Mouse (Mus musculus) midbrain, embryonic 14.5 days (tissue): Measurements from ENCODE around the gene Dlg2. TPM values are rescaled to one million over a fixed set of nuclear protein-coding genes. Genes with fewer than 3 reads are reported as not detected.

Source experiments
- ATAC-seq: fragments of 200-750 bp; cut with Nextera tagmentation; 2 replicates; pipeline ENCODE4 v1.8.0; 2017; ENCODE audit warnings: moderate number of reproducible peaks, moderate library complexity; ENCODE audit not compliant: low FRiP score, low TSS enrichment
- DNase-seq: peaks from one replicate; pipeline ENCODE4 v3.0.0-alpha.2; 2015
- H3K27ac ChIP-seq: fragments of 300-500 bp; sonication (generic); replicated peaks from 2 replicates; pipeline ENCODE4 v1.5.1; 2014; ENCODE audit warnings: mild to moderate bottlenecking, low read depth, low read length, moderate library complexity
- H3K27me3 ChIP-seq: fragments of 300-500 bp; sonication (generic); 2 replicates; pipeline ENCODE4 v1.6.1; 2014; ENCODE audit warnings: low read length, control low read depth, mixed read lengths; ENCODE audit not compliant: control insufficient read depth, insufficient read depth
- H3K36me3 ChIP-seq: fragments of 300-500 bp; sonication (generic); 2 replicates; pipeline ENCODE4 v1.6.1; 2014; ENCODE audit warnings: low read length, control low read depth; ENCODE audit not compliant: control insufficient read depth, insufficient read depth
- H3K4me1 ChIP-seq: fragments of 300-500 bp; sonication (generic); 2 replicates; pipeline ENCODE4 v1.6.1; 2014; ENCODE audit warnings: mild to moderate bottlenecking, antibody characterized with exemption, low read length, control low read depth; ENCODE audit not compliant: control insufficient read depth, insufficient read depth
- H3K4me2 ChIP-seq: fragments of 300-500 bp; sonication (generic); 2 replicates; pipeline ENCODE4 v1.6.1; 2014; ENCODE audit warnings: mild to moderate bottlenecking, low read length, moderate library complexity
- H3K4me3 ChIP-seq: fragments of 300-500 bp; sonication (generic); replicated peaks from 2 replicates; pipeline ENCODE4 v1.5.1; 2014; ENCODE audit warnings: low read depth, low read length
- H3K9ac ChIP-seq: fragments of 300-500 bp; sonication (generic); replicated peaks from 2 replicates; pipeline ENCODE4 v1.6.1; 2014; ENCODE audit warnings: mild to moderate bottlenecking, low read length, moderate library complexity
- H3K9me3 ChIP-seq: fragments of 300-500 bp; sonication (generic); 2 replicates; pipeline ENCODE4 v1.6.1; 2016; ENCODE audit warnings: low read length, control low read depth, mixed read lengths; ENCODE audit not compliant: control insufficient read depth
- WGBS: fragments of 180-500 bp; shearing (Covaris S2); extraction: QIAGEN DNeasy Blood & Tissue Kit; methylation state at CpG from one replicate; pipeline ENCODE4 v1.1.7; 2014; 5-methylcytosine and 5-hydroxymethylcytosine counted together
- polyA plus RNA-seq: library from polyadenylated mRNA; unstranded; fragments of >200 nt; fragmentation: Nextera tagmentation; extraction: Ambion mirVana; gene quantifications from 2 replicates; pipeline ENCODE4 v1.2.1, GENCODE M21; 2014

Dlg2 gene
- polyA plus RNA-seq, 1 experiment from 2014 or later = 19.3 TPM

- Histone ChIP-seq H3K4me3 (no peak overlapping the region), H3K36me3 (no peaks in the 10 kb centered on the region), H3K9ac (no peak overlapping the region), H3K27ac (no peak overlapping the region), H3K4me2 (no peak overlapping the region), H3K27me3 (no peaks in the 10 kb centered on the region), H3K9me3 (no peaks in the 10 kb centered on the region), H3K4me1 (no peaks in the 10 kb centered on the region)
- no peak for DNase-seq
- WGBS = 83% methylated on average over 3 of the region's 3 CpGs
- ATAC-seq = no peak
Observed at GRCm38 (mm10) chr7:91785871-91786270, 1309.4 kb downstream of the Dlg2 start.

GRCm38 (mm10) chr7:91790949-91791564, 1314.6 kb downstream of the Dlg2 start:
- DNase-seq (peak; percentile 31), ATAC-seq (no peak)
- Histone ChIP-seq H3K9ac (no peak overlapping the region), H3K36me3 (no peaks in the 10 kb centered on the region), H3K27ac (no peak overlapping the region), H3K4me2 (no peak overlapping the region), H3K4me3 (no peak overlapping the region), H3K4me1 (no peaks in the 10 kb centered on the region), H3K9me3 (no peaks in the 10 kb centered on the region), H3K27me3 (no peaks in the 10 kb centered on the region)
- 76% methylated on average over 4 of the region's 4 CpGs for WGBS

- no peaks in the 10 kb centered on the region for H3K9me3 ChIP-seq
- no peak overlapping the region for H3K4me3 ChIP-seq
- no peak overlapping the region for H3K9ac ChIP-seq
- WGBS = 5% methylated on average over 4 of the region's 4 CpGs
- H3K4me2 ChIP-seq = no peak overlapping the region
- H3K27me3 ChIP-seq = no peaks in the 10 kb centered on the region
- 0 out of 2 replicates have a peak overlapping the region, but pooled peaks have one; percentile 20 for H3K27ac ChIP-seq
- H3K36me3 ChIP-seq = no peaks in the 10 kb centered on the region
- H3K4me1 ChIP-seq = peaks cover 5% of the 10 kb centered on the region; the same call in 1 of the 2 replicates
- no peak; the same call in 1 of the 2 replicates for ATAC-seq
- peak; percentile 35 for DNase-seq
Observed at GRCm38 (mm10) chr7:91806632-91807031, 1330.2 kb downstream of the Dlg2 start.

GRCm38 (mm10) chr7:91810774-91811173, 1334.3 kb downstream of the Dlg2 start:
- 31% methylated on average over 2 of the region's 2 CpGs for WGBS
- Histone ChIP-seq H3K4me2 (no peak overlapping the region), H3K9ac (no peak overlapping the region), H3K27me3 (no peaks in the 10 kb centered on the region), H3K4me3 (no peak overlapping the region), H3K27ac (no peak overlapping the region), H3K4me1 (peaks cover 5% of the 10 kb centered on the region; the same call in 1 of the 2 replicates), H3K36me3 (no peaks in the 10 kb centered on the region), H3K9me3 (no peaks in the 10 kb centered on the region)
- peak; percentile 16 for DNase-seq
- no peak for ATAC-seq

GRCm38 (mm10) chr7:91818004-91818403, 1341.5 kb downstream of the Dlg2 start:
- WGBS = 63% methylated on average over 1 of the region's 1 CpGs
- no peak for ATAC-seq

GRCm38 (mm10) chr7:91832207-91832606, 1355.7 kb downstream of the Dlg2 start:
- DNase-seq (no peak), ATAC-seq (no peak)
- Histone ChIP-seq H3K9ac (no peak overlapping the region), H3K4me3 (no peak overlapping the region), H3K4me1 (no peaks in the 10 kb centered on the region), H3K27me3 (no peaks in the 10 kb centered on the region), H3K27ac (no peak overlapping the region), H3K9me3 (no peaks in the 10 kb centered on the region), H3K4me2 (no peak overlapping the region), H3K36me3 (no peaks in the 10 kb centered on the region)
- 82% methylated on average over 5 of the region's 5 CpGs for whole genome bisulfite sequencing

More at GRCm38 (mm10) chr7:91818004-91818403, 1341.5 kb downstream of the Dlg2 start:
- Histone ChIP-seq H3K4me2 (no peak overlapping the region), H3K4me3 (no peak overlapping the region), H3K4me1 (no peaks in the 10 kb centered on the region), H3K27ac (no peak overlapping the region), H3K36me3 (no peaks in the 10 kb centered on the region), H3K9ac (no peak overlapping the region), H3K27me3 (no peaks in the 10 kb centered on the region), H3K9me3 (no peaks in the 10 kb centered on the region)
- no peak for DNase-seq

- WGBS = 59% methylated on average over 1 of the region's 1 CpGs
- H3K4me3 ChIP-seq = no peak overlapping the region
Observed at GRCm38 (mm10) chr7:91845723-91846122, 1369.3 kb downstream of the Dlg2 start.

GRCm38 (mm10) chr7:91849364-91849763, 1372.9 kb downstream of the Dlg2 start:
- no peak for ATAC-seq
- Histone ChIP-seq H3K27ac (no peak overlapping the region), H3K4me1 (no peaks in the 10 kb centered on the region), H3K36me3 (no peaks in the 10 kb centered on the region), H3K9me3 (no peaks in the 10 kb centered on the region), H3K27me3 (no peaks in the 10 kb centered on the region), H3K4me2 (no peak overlapping the region), H3K4me3 (no peak overlapping the region), H3K9ac (no peak overlapping the region)
- DNase-seq = no peak

More at GRCm38 (mm10) chr7:91845723-91846122, 1369.3 kb downstream of the Dlg2 start:
- Histone ChIP-seq H3K9ac (no peak overlapping the region), H3K27me3 (no peaks in the 10 kb centered on the region), H3K27ac (no peak overlapping the region), H3K36me3 (no peaks in the 10 kb centered on the region), H3K4me2 (no peak overlapping the region), H3K9me3 (no peaks in the 10 kb centered on the region), H3K4me1 (no peaks in the 10 kb centered on the region)
- DNase-seq (no peak), ATAC-seq (no peak)

GRCm38 (mm10) chr7:91853653-91854052, 1377.2 kb downstream of the Dlg2 start:
- Histone ChIP-seq H3K4me1 (no peaks in the 10 kb centered on the region), H3K27me3 (no peaks in the 10 kb centered on the region), H3K9me3 (no peaks in the 10 kb centered on the region), H3K36me3 (no peaks in the 10 kb centered on the region), H3K4me3 (no peak overlapping the region), H3K4me2 (no peak overlapping the region), H3K27ac (no peak overlapping the region), H3K9ac (no peak overlapping the region)
- ATAC-seq (no peak), DNase-seq (no peak)
- WGBS = 66% methylated on average over 4 of the region's 4 CpGs
